Mouse (Mus musculus) liver, embryonic 11.5 days (tissue): Measurements from ENCODE around the gene Prmt9. TPM values are rescaled to one million over a fixed set of nuclear protein-coding genes. Genes with fewer than 3 reads are reported as not detected.

Experiments used
- ATAC-seq: fragments of 200-750 bp; cut with Nextera tagmentation; replicated peaks from 2 replicates; pipeline ENCODE4 v1.8.0; 2017; ENCODE audit warnings: moderate number of reproducible peaks, mild to moderate bottlenecking, moderate TSS enrichment, moderate library complexity; ENCODE audit not compliant: low FRiP score
- DNase-seq: peaks from one replicate; pipeline ENCODE4 v3.0.0-alpha.2; 2017; ENCODE audit warnings: low spot score
- H3K27ac ChIP-seq: fragments of 300-500 bp; sonication (generic); 2 replicates; pipeline ENCODE4 v1.5.1; 2014; ENCODE audit warnings: mild to moderate bottlenecking, low read depth, low read length, control low read depth
- H3K27me3 ChIP-seq: fragments of 300-500 bp; sonication (generic); replicated peaks from 2 replicates; pipeline ENCODE4 v1.6.1; 2014; ENCODE audit warnings: low read length, mixed read lengths; ENCODE audit not compliant: control insufficient read depth, insufficient read depth
- H3K36me3 ChIP-seq: fragments of 300-500 bp; sonication (generic); 2 replicates; pipeline ENCODE4 v1.6.1; 2014; ENCODE audit warnings: mild to moderate bottlenecking, low read length, moderate library complexity, mixed read lengths; ENCODE audit not compliant: control insufficient read depth, insufficient read depth
- H3K4me1 ChIP-seq: fragments of 300-500 bp; sonication (generic); replicated peaks from 2 replicates; pipeline ENCODE4 v1.6.1; 2014; ENCODE audit warnings: low read length, mixed read lengths; ENCODE audit not compliant: control insufficient read depth, insufficient read depth
- H3K4me2 ChIP-seq: fragments of 300-500 bp; sonication (generic); 2 replicates; pipeline ENCODE4 v1.6.1; 2014; ENCODE audit warnings: mild to moderate bottlenecking, control low read depth, moderate library complexity
- H3K4me3 ChIP-seq: fragments of 300-500 bp; sonication (generic); 2 replicates; pipeline ENCODE4 v1.5.1; 2014; ENCODE audit warnings: low read depth, low read length, control low read depth
- H3K9ac ChIP-seq: fragments of 300-500 bp; sonication (generic); 2 replicates; pipeline ENCODE4 v1.6.1; 2014; ENCODE audit warnings: low read depth, low read length, control low read depth
- H3K9me3 ChIP-seq: fragments of 300-500 bp; sonication (generic); 2 replicates; pipeline ENCODE4 v1.6.1; 2016; ENCODE audit warnings: low read length, inconsistent platforms, mixed read lengths; ENCODE audit not compliant: control insufficient read depth
- WGBS: fragments of 180-500 bp; shearing (Covaris S2); extraction: QIAGEN DNeasy Blood & Tissue Kit; methylation state at CpG from one replicate; pipeline ENCODE4 v1.1.7; 2014; 5-methylcytosine and 5-hydroxymethylcytosine counted together
- polyA plus RNA-seq: library from polyadenylated mRNA; unstranded; fragments of >200 nt; fragmentation: Nextera tagmentation; extraction: Ambion mirVana; gene quantifications from 2 replicates; pipeline ENCODE4 v1.2.1, GENCODE M21; 2014

Gene Prmt9
- polyA plus RNA-seq, 1 experiment from 2014 or later = 17.0 TPM

DNA sequence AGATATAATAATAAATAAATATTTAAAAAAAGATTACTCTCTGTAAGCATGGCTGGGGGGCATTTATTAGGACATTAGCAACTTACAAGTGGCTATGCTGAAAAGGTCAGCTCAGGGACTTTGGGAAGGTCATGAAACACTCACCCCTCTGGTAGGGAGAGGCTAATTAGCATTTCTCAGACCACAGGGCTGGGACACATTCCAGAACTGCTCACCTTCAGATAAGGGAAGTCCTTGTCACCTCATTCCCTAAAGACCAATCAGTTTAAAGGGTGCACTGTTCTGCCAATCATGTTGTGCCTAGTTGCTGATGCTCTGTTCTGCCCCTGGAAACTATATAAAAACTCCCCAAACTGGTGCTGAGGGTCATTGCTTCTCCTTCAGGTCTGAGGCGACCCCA is 10.9 kb upstream of the Prmt9 start:
- no peak overlapping the region for H3K9ac ChIP-seq
- ATAC-seq = no peak

DNA sequence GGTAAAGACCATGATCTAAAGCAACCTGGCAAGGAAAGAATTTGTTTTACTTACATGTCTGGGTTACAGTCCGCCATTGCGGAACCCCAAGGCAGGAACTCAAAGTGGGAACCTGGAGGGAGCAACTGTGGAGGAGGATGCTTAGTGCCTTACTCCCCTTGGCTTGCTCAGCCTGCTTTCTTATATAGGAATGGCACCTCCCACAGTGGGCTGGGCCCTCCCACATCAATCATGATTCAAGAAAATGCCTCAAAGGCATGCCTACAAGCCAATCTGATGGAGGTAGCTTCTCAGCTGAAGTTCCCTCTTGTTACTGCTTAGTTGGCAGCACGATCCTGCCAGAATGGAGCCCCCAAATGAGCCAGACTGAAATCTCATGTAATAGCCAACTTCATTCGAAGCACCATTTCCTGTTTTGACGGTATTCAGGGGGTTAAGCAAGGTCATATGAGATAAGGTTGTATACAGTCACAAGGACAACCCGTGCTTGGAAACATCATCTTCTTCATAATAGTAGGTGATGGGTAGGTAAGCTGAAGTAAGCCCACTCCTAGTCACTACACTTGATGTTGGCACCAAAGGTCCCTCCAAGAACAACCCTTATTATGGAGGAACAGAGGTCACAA is 5.9 kb upstream of the Prmt9 start:
- DNase-seq (no peak), ATAC-seq (no peak)
- H3K4me3 ChIP-seq = no peak overlapping the region
- no peaks in the 10 kb centered on the region for H3K9me3 ChIP-seq
- peaks cover 6% of the 10 kb centered on the region; the same call in 1 of the 2 replicates for H3K4me1 ChIP-seq
- H3K36me3 ChIP-seq = no peaks in the 10 kb centered on the region
- H3K4me2 ChIP-seq = no peak overlapping the region
- no peaks in the 10 kb centered on the region for H3K27me3 ChIP-seq
- no peak overlapping the region for H3K27ac ChIP-seq
- H3K9ac ChIP-seq = no peak overlapping the region
- WGBS = 73% methylated on average over 6 of the region's 6 CpGs

More for the DNA sequence above, 10.9 kb upstream of the Prmt9 start:
- Histone ChIP-seq H3K27ac (no peak overlapping the region), H3K27me3 (no peaks in the 10 kb centered on the region), H3K4me1 (peaks cover 11% of the 10 kb centered on the region), H3K4me3 (no peak overlapping the region), H3K9me3 (no peaks in the 10 kb centered on the region), H3K4me2 (no peak overlapping the region), H3K36me3 (no peaks in the 10 kb centered on the region)
- no peak for DNase-seq
- 92% methylated on average over 1 of the region's 1 CpGs for WGBS

DNA sequence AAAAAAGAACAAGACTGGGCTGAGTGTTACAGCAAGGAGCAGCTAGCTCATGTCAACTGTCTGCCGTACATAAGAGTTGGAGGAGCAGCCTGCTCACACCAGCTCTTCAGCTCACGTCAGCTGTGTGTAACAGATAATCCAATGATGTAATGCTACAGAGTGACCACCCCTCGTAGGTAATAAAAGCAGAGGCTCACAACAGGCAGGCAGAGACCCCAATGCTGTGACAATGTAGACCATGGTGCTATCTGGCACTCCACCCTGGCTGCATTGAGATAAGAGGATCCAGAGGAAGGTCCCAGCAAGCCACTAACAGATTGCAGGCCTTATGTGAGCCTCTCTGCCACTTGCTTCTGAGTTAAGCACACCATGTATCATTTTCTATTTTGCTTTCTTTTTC is 4.8 kb upstream of the Prmt9 start:
- DNase-seq = peak; percentile 39
- WGBS = 27% methylated on average over 3 of the region's 3 CpGs
- Histone ChIP-seq H3K4me1 (peaks cover 6% of the 10 kb centered on the region; the same call in 1 of the 2 replicates), H3K4me2 (no peak overlapping the region), H3K9me3 (no peaks in the 10 kb centered on the region), H3K27me3 (no peaks in the 10 kb centered on the region), H3K27ac (no peak overlapping the region), H3K36me3 (no peaks in the 10 kb centered on the region), H3K9ac (no peak overlapping the region), H3K4me3 (no peak overlapping the region)
- ATAC-seq = peak; percentile 66

DNA sequence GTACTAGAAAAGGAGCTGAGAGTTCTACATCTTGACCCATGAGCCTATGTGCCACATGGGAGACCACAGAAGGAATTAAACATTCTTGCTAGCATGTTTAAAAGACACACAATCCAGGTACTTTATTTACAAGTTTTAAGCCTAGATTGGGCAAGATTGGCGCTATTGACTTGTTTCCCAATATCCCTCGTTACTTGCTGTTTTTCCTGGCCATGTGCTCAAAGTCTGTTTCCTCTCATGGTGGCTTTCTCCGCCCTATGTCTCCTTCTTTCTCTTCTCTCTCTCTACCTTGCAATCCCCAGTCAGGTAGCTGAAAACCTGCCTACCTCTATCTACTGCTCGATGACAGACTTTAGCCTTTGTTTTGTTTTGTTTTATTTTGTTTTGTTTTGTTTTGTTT is 3.6 kb upstream of the Prmt9 start:
- no peak for ATAC-seq
- peaks cover 6% of the 10 kb centered on the region; the same call in 1 of the 2 replicates for H3K4me1 ChIP-seq
- no peaks in the 10 kb centered on the region for H3K9me3 ChIP-seq
- WGBS = 87% methylated on average over 4 of the region's 4 CpGs
- H3K9ac ChIP-seq = no peak overlapping the region
- H3K27me3 ChIP-seq = no peaks in the 10 kb centered on the region
- no peak overlapping the region for H3K27ac ChIP-seq
- H3K4me2 ChIP-seq = no peak overlapping the region
- no peak overlapping the region for H3K4me3 ChIP-seq
- DNase-seq = no peak
- H3K36me3 ChIP-seq = no peaks in the 10 kb centered on the region

DNA sequence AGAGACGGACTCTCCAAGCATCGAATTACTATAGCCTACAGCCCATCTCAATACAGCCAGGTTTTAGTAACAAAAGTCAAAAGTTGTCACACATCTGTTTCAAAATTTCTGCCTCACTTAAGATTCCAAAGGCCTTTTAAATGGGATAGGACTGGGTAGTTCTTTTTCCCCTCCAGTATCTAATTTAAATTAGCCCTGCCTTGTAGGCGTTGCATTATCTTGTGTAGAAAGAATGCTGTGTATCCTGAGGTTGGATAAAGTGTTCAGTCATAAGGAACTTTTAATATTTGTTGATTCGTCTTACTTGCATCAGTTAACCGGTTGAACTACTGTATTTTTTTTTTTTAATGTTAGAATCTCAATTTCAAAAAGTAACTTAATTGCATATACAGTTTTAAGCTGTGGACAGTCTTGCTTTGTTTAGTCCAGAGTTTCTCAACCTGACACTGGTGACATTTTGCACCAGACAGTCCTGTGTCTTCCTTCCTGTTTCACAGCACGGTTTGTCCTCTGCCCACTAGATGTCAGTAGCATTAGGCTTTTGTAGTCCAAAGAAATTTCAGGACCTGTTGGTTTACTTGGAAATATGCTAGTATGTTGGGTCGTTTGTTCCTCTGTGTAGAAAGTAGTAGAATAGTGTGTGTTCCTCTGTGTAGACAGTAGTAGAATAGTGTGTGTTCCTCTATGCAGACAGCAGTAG is 834 bp downstream of the Prmt9 start:
- peak overlapping the region; percentile 80 for H3K4me3 ChIP-seq
- DNase-seq (no peak), ATAC-seq (no peak)
- peak overlapping the region; percentile 67; the same call in 1 of the 2 replicates for H3K27ac ChIP-seq
- peak overlapping the region; percentile 91 for H3K9ac ChIP-seq
- 17% methylated on average over 7 of the region's 7 CpGs for WGBS
- H3K27me3 ChIP-seq = no peaks in the 10 kb centered on the region
- no peaks in the 10 kb centered on the region for H3K9me3 ChIP-seq
- H3K4me1 ChIP-seq = no peaks in the 10 kb centered on the region
- H3K4me2 ChIP-seq = peak overlapping the region; percentile 65
- H3K36me3 ChIP-seq = peaks cover 21% of the 10 kb centered on the region

DNA sequence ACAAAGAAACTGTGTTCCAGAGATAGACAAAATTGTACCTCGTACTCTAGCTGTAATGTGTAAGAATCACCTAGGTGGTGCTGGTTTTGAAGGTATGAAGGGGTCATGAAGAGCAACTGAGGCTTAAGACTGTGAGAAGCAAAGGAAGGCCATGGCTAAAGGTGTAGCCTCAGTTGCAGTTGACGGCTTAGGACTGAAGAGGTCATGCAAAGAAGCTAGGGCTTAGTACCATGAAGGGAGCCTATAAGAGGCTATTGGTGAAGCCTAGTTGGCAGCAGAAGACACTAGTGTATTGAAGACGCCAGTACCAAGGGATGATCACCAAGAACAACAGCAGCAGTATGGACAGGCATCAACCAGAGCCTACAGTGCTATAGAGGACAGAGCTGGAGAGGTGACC is 3.3 kb downstream of the Prmt9 start:
- H3K4me1 ChIP-seq = no peaks in the 10 kb centered on the region
- 92% methylated on average over 3 of the region's 3 CpGs for WGBS
- H3K36me3 ChIP-seq = peaks cover 25% of the 10 kb centered on the region
- no peak for ATAC-seq
- H3K4me3 ChIP-seq = no peak overlapping the region
- H3K9me3 ChIP-seq = no peaks in the 10 kb centered on the region
- H3K4me2 ChIP-seq = no peak overlapping the region
- H3K27me3 ChIP-seq = no peaks in the 10 kb centered on the region
- no peak for DNase-seq
- H3K9ac ChIP-seq = no peak overlapping the region
- H3K27ac ChIP-seq = no peak overlapping the region

DNA sequence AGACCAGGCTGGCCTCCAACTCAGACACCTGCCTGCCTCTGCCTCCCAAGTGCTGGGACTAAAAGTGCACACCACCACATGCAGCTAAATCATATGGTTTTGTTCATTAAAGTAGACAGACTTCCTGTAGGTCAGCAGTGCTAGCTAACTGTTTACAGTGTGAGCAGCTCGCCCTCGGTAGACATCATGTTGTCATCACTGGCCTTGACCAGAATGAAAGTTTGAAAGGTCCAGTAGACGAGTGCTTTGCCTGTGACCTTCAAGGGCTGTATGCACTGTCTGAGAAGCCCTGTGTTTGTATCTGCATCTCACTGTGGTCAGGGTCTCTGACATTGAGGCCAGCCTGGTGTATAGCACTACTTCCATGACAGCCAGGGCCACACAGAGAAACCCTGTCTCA is 12.2 kb downstream of the Prmt9 start:
- no peak overlapping the region for H3K4me2 ChIP-seq
- H3K36me3 ChIP-seq = peaks cover 18% of the 10 kb centered on the region
- no peak overlapping the region for H3K27ac ChIP-seq
- no peak for ATAC-seq
- H3K9me3 ChIP-seq = no peaks in the 10 kb centered on the region
- no peaks in the 10 kb centered on the region for H3K27me3 ChIP-seq
- H3K9ac ChIP-seq = no peak overlapping the region
- no peak overlapping the region for H3K4me3 ChIP-seq
- no peaks in the 10 kb centered on the region for H3K4me1 ChIP-seq
- 81% methylated on average over 3 of the region's 3 CpGs for WGBS
- DNase-seq = no peak

DNA sequence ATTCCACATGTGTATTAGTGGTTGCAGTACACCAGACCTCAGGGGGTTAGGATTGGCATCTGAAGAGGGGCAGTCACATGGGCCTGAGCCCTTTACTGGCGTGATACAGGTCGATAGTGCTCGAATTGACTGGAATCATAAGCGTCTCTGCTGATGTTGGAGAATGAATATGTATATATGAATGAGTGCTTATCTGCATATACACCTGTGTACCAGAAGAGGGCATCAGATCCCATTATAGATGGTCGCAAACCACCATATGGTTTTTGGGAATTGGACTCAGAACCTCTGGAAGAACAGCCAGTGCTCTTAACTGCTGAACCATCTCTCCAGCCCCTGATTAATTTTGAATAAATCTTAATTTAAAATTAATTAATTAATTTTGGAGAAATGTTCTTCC is 25.0 kb downstream of the Prmt9 start:
- Histone ChIP-seq H3K27ac (no peak overlapping the region), H3K4me3 (no peak overlapping the region), H3K4me2 (no peak overlapping the region), H3K36me3 (peaks cover 10% of the 10 kb centered on the region; the same call in 1 of the 2 replicates), H3K4me1 (no peaks in the 10 kb centered on the region), H3K9me3 (no peaks in the 10 kb centered on the region), H3K27me3 (no peaks in the 10 kb centered on the region), H3K9ac (no peak overlapping the region)
- ATAC-seq (no peak), DNase-seq (no peak)
- WGBS = 83% methylated on average over 5 of the region's 5 CpGs

DNA sequence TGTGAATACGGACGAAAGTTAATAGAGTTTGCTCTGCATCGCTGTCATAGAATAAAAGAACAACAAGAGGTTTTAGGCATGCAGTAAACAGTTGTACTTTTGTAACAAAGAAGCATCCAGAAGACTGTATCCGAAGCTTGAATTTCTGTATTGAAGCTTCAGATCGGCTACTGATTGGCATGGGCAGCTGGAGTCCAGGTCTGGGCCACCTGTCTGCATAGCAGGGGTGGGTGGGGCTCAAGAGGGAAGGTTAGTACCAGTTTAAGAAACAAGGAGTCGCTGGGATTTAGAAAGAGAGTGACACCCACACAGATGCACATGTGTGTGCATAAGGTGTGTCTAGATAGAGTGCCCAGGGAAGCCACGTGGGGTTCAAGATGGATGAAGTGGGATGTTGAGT is 28.5 kb downstream of the Prmt9 start:
- ATAC-seq = no peak
- H3K36me3 ChIP-seq = peaks cover 14% of the 10 kb centered on the region
- no peak for DNase-seq
- H3K4me1 ChIP-seq = no peaks in the 10 kb centered on the region
- H3K9ac ChIP-seq = no peak overlapping the region
- H3K4me3 ChIP-seq = no peak overlapping the region
- no peaks in the 10 kb centered on the region for H3K27me3 ChIP-seq
- H3K9me3 ChIP-seq = no peaks in the 10 kb centered on the region
- no peak overlapping the region for H3K27ac ChIP-seq
- no peak overlapping the region for H3K4me2 ChIP-seq
- WGBS = 93% methylated on average over 7 of the region's 7 CpGs
